ENCODE assay signal across 9 mouse cellular contexts in genomic region chr10:100199090-100199690, GRCm38 (mm10).
"Had no signal": no experiment of that assay in that cellular context is flagged by ENCODE, and none has a peak within 500 bp of the region (broad histone marks: within the 10 kb centered on the region; RNA-seq: fewer than 3 reads in every experiment).

No protein-coding gene starts in this region.

- H3K27ac ChIP-seq: left cerebral cortex, adult 2 months; limb, embryonic 10.5 days; liver, embryonic 14.5 days had no signal

- H3K4me1 ChIP-seq: limb, embryonic 10.5 days had no signal

- H3K9me3 ChIP-seq: limb, embryonic 10.5 days had no signal

- H3K36me3 ChIP-seq: limb, embryonic 10.5 days had no signal

- H3K4me3 ChIP-seq: left cerebral cortex, adult 2 months; limb, embryonic 10.5 days had no signal

- DNase-seq: kidney, adult 18-20 months; kidney, postnatal 10 days; right cerebral cortex, postnatal 14 days; thymus, postnatal 36 days had no signal

- H3K9ac ChIP-seq: liver, embryonic 14.5 days had no signal

- ATAC-seq: hindbrain, embryonic 16.5 days; inflammation-experienced regulatory T-cells, adult 6 months had no signal
